Mouse (Mus musculus) erythroblast, embryonic 14.5 days (primary cell): ENCODE results near the gene Wasf3.

Experiments used
- GATA1 ChIP-seq: IDR thresholded peaks from 2 replicates; pipeline ENCODE4 v1.6.1; 2012; ENCODE audit warnings: low read length, inconsistent platforms, mixed read lengths
- TAL1 ChIP-seq: IDR thresholded peaks from 3 replicates; pipeline ENCODE4 v1.6.1; 2012; ENCODE audit warnings: low read length, inconsistent platforms, mixed read lengths

DNA sequence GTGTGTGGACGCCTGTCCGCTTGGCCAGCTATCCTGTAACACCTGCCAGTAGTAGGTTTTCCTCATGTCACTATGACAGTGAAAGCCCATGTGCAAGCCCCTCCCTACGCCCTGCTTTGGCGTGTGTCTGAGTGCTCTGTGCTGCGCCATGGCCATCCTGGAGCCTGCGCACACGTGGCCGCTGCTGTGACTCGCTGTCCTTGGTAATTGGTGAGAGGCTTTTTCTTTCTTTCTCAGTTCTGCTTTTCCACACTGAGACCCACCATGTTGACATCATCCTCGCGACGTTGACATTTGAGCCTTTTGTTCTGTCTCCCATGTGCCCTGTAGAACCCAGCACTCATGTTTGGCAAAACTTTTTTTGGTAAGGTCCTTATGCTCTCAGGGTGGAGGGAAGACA is 87.0 kb downstream of the Wasf3 start:
- no peak for TF ChIP-seq TAL1
- no peak for TF ChIP-seq GATA1
